Mouse (Mus musculus): ENCODE data around the gene Smyd4. TPM values are rescaled to one million over a fixed set of nuclear protein-coding genes. Genes with fewer than 3 reads are reported as not detected.

Gene Smyd4
- total and polyA plus RNA-seq, 3 experiments, result 9.6 to 12.8 TPM; not detected in 1

- Histone ChIP-seq H3K9me3 (replicated peaks; ENCODE audit: insufficient read depth, low read length) (no peaks in the 10 kb centered on the region), H3K4me3 (ENCODE audit: control insufficient read depth in 1 of 2, insufficient read depth in 1 of 2, low read depth in 2 of 2, low read length in 2 of 2) (no peak overlapping the region), H3K4me1 (ENCODE audit: control insufficient read depth in 1 of 2, insufficient read depth in 2 of 2, low read length in 2 of 2) (peaks cover 20 to 30% of the 10 kb centered on the region in 2 experiments), H3K27ac (ENCODE audit: control insufficient read depth, low read depth, low read length) (no peak overlapping the region), H3K79me2 (ENCODE audit: control insufficient read depth, insufficient read depth, low read length, poor library complexity) (peaks cover 19% of the 10 kb centered on the region), H3K27me3 (ENCODE audit: control insufficient read depth in 1 of 2, insufficient read depth in 2 of 2, low read length in 2 of 2) (no peaks in the 10 kb centered on the region), H3K9ac (ENCODE audit: control insufficient read depth, low read depth, low read length, poor library complexity, severe bottlenecking) (no peak overlapping the region), H3K36me3 (ENCODE audit: control insufficient read depth in 1 of 2, insufficient read depth in 2 of 2, low read length in 2 of 2) (peaks cover 11 to 39% of the 10 kb centered on the region in 2 experiments)
- no peak for DNase-seq (ENCODE audit: low read depth, low spot score)
- TF ChIP-seq EP300 (IDR thresholded peaks at IDR 0.05; ENCODE audit: low read depth in 1 of 2, low read length in 2 of 2) (no peak), POLR2AphosphoS5 (IDR thresholded peaks at IDR 0.05; ENCODE audit: borderline replicate concordance, low read depth, low read length) (no peak), CTCF (IDR thresholded peaks at IDR 0.05 in 2 of 3, conservative IDR thresholded peaks at IDR 0.05 in 1 of 3; ENCODE audit: control insufficient read depth in 1 of 3, insufficient read depth in 1 of 3, low read depth in 2 of 3, low read length in 3 of 3, poor library complexity in 1 of 3, severe bottlenecking in 1 of 3) (no peak), CHD2 (IDR thresholded peaks at IDR 0.05; ENCODE audit: low read length) (no peak), MXI1 (IDR thresholded peaks at IDR 0.05; ENCODE audit: low read depth, low read length) (no peak), ZMIZ1 (IDR thresholded peaks at IDR 0.05; ENCODE audit: low read depth, low read length) (no peak), TBP (IDR thresholded peaks at IDR 0.05; ENCODE audit: low read depth, low read length) (no peak), UBTF (IDR thresholded peaks at IDR 0.05; ENCODE audit: borderline replicate concordance, insufficient read depth, low read depth, low read length) (no peak), RCOR1 (IDR thresholded peaks at IDR 0.05; ENCODE audit: low read depth, low read length) (no peak), MEF2A (IDR thresholded peaks at IDR 0.05; ENCODE audit: extremely low read depth, insufficient replicate concordance, low read depth, low read length, poor library complexity, severe bottlenecking) (no peak), SIN3A (IDR thresholded peaks at IDR 0.05; ENCODE audit: low read length) (no peak), USF2 (IDR thresholded peaks at IDR 0.05; ENCODE audit: borderline replicate concordance in 1 of 2, insufficient read depth in 1 of 2, low read depth in 1 of 2, low read length in 2 of 2) (no peak), E2F4 (IDR thresholded peaks at IDR 0.05; ENCODE audit: borderline replicate concordance, low read depth, low read length) (no peak)
Observed at GRCm38 (mm10) chr11:75319246-75319645, 29.0 kb upstream of the Smyd4 start.

GRCm38 (mm10) chr11:75323326-75323737 is 24.9 kb upstream of the Smyd4 start:
- H3K4me3 ChIP-seq (ENCODE audit: control insufficient read depth in 1 of 2, insufficient read depth in 1 of 2, low read depth in 2 of 2, low read length in 2 of 2), result no peak overlapping the region
- peak overlapping the region; percentile 20 for H3K27ac ChIP-seq (ENCODE audit: control insufficient read depth, low read depth, low read length)
- peaks cover 17 to 28% of the 10 kb centered on the region in 2 experiments for H3K4me1 ChIP-seq (ENCODE audit: control insufficient read depth in 1 of 2, insufficient read depth in 2 of 2, low read length in 2 of 2)
- no peak overlapping the region for H3K9ac ChIP-seq (ENCODE audit: control insufficient read depth, low read depth, low read length, poor library complexity, severe bottlenecking)
- H3K9me3 ChIP-seq (replicated peaks; ENCODE audit: insufficient read depth, low read length), result no peaks in the 10 kb centered on the region
- H3K36me3 ChIP-seq (ENCODE audit: control insufficient read depth in 1 of 2, insufficient read depth in 2 of 2, low read length in 2 of 2), result peaks cover 6 to 29% of the 10 kb centered on the region in 2 experiments
- H3K27me3 ChIP-seq (ENCODE audit: control insufficient read depth in 1 of 2, insufficient read depth in 2 of 2, low read length in 2 of 2), result no peaks in the 10 kb centered on the region
- TF ChIP-seq BHLHE40 (IDR thresholded peaks at IDR 0.05; ENCODE audit: borderline replicate concordance, low read depth, low read length) (peak; percentile 38; the same call in 1 of the 2 replicates), ZKSCAN1 (IDR thresholded peaks at IDR 0.05; ENCODE audit: low read depth, low read length) (no peak), USF1 (IDR thresholded peaks at IDR 0.05; ENCODE audit: low read depth, low read length) (no peak), POLR2AphosphoS5 (IDR thresholded peaks at IDR 0.05; ENCODE audit: borderline replicate concordance, low read depth, low read length) (no peak), TAL1 (IDR thresholded peaks at IDR 0.05; ENCODE audit: low read length) (peak; percentile 90), MAZ (IDR thresholded peaks at IDR 0.05; ENCODE audit: low read depth, low read length) (no peak), CTCF (IDR thresholded peaks at IDR 0.05 in 2 of 3, conservative IDR thresholded peaks at IDR 0.05 in 1 of 3; ENCODE audit: control insufficient read depth in 1 of 3, insufficient read depth in 1 of 3, low read depth in 2 of 3, low read length in 3 of 3, poor library complexity in 1 of 3, severe bottlenecking in 1 of 3) (peak; percentile 39 to 55 (median 49)), RCOR1 (IDR thresholded peaks at IDR 0.05; ENCODE audit: low read depth, low read length) (peak; percentile 66), ETS1 (IDR thresholded peaks at IDR 0.05; ENCODE audit: low read depth, low read length) (peak; percentile 56; the same call in 1 of the 2 replicates), GATA1 (IDR thresholded peaks at IDR 0.05; ENCODE audit: low read depth, low read length) (peak; percentile 85), ZNF384 (IDR thresholded peaks at IDR 0.05; ENCODE audit: low read depth, low read length) (no peak), TCF12 (IDR thresholded peaks at IDR 0.05; ENCODE audit: low read depth, low read length) (peak; percentile 83), MEF2A (IDR thresholded peaks at IDR 0.05; ENCODE audit: extremely low read depth, insufficient replicate concordance, low read depth, low read length, poor library complexity, severe bottlenecking) (no peak), CHD2 (IDR thresholded peaks at IDR 0.05; ENCODE audit: low read length) (no peak), MXI1 (IDR thresholded peaks at IDR 0.05; ENCODE audit: low read depth, low read length) (peak; percentile 81), NRF1 (IDR thresholded peaks at IDR 0.05; ENCODE audit: insufficient read depth, low read depth, low read length, poor library complexity, severe bottlenecking) (no peak), EP300 (IDR thresholded peaks at IDR 0.05; ENCODE audit: low read depth in 1 of 2, low read length in 2 of 2) (peak; percentile 71 to 80), POLR2A (IDR thresholded peaks at IDR 0.05; ENCODE audit: control insufficient read depth in 1 of 2, insufficient read depth in 1 of 2, low read depth in 1 of 2, low read length in 2 of 2, poor library complexity in 1 of 2) (no peak), SMC3 (IDR thresholded peaks at IDR 0.05; ENCODE audit: low read depth, low read length) (no peak; the same call in 1 of the 2 replicates), KAT2A (conservative IDR thresholded peaks at IDR 0.05; ENCODE audit: low read depth, low read length) (no peak), RAD21 (IDR thresholded peaks at IDR 0.05; ENCODE audit: low read depth, low read length) (peak; percentile 4; the same call in 1 of the 2 replicates), SIN3A (IDR thresholded peaks at IDR 0.05; ENCODE audit: low read length) (peak; percentile 75)
- DNase-seq (ENCODE audit: low read depth, low spot score), result peak; percentile 84
- H3K79me2 ChIP-seq (ENCODE audit: control insufficient read depth, insufficient read depth, low read length, poor library complexity), result peaks cover 27% of the 10 kb centered on the region
